Mouse (Mus musculus) cortical plate, adult 2 months (tissue): ENCODE results near the gene Mapk8ip1. TPM values are rescaled to one million over a fixed set of nuclear protein-coding genes. Genes with fewer than 3 reads are reported as not detected.
"Not testable (repeated sequence)": the region's sequence is repeated elsewhere in the genome, so short reads cannot be mapped to it uniquely, and the experiment has no call there.

Experiments
- H3K27ac ChIP-seq: fragments of 200-500 bp; 2 replicates; pipeline ENCODE4 v1.5.1; 2012; ENCODE audit warnings: low read length, control low read depth, inconsistent platforms; ENCODE audit not compliant: insufficient read depth
- H3K4me1 ChIP-seq: fragments of 200-500 bp; 2 replicates; pipeline ENCODE4 v1.6.1; 2011; ENCODE audit warnings: low read length; ENCODE audit not compliant: control insufficient read depth, insufficient read depth
- H3K4me3 ChIP-seq: fragments of 200-500 bp; 2 replicates; pipeline ENCODE4 v1.5.1; 2011; ENCODE audit warnings: mild to moderate bottlenecking, low read length, control low read depth; ENCODE audit not compliant: insufficient read depth
- CTCF ChIP-seq: fragments of 200-500 bp; IDR thresholded peaks from 2 replicates; pipeline ENCODE4 v1.5.1; 2011; ENCODE audit warnings: mild to moderate bottlenecking, control low read depth, low read length; ENCODE audit not compliant: insufficient read depth; ENCODE audit errors: extremely low read depth
- POLR2A ChIP-seq: fragments of 200-500 bp; IDR thresholded peaks from 2 replicates; pipeline ENCODE4 v1.6.1; 2011; ENCODE audit warnings: mild to moderate bottlenecking, low read length, control low read depth; ENCODE audit not compliant: insufficient read depth; ENCODE audit errors: extremely low read depth
- polyA plus RNA-seq: library from polyadenylated mRNA; depleted of rRNA; stranded (reverse); fragments of >200 nt; gene quantifications from 2 replicates; pipeline ENCODE4 v1.2.3, GENCODE M21; 2012

Gene Mapk8ip1
- polyA plus RNA-seq, 1 experiment, result 320 TPM

- H3K4me1 ChIP-seq, result peaks cover 3% of the 10 kb centered on the region; the same call in 1 of the 2 replicates
- peak overlapping the region; percentile 3; the same call in 1 of the 2 replicates for H3K27ac ChIP-seq
- TF ChIP-seq CTCF, result no peak
- no peak for TF ChIP-seq POLR2A
- no peak overlapping the region for H3K4me3 ChIP-seq
Observed at GRCm38 (mm10) chr2:92408309-92409045, 7.4 kb upstream of the Mapk8ip1 start.

DNA sequence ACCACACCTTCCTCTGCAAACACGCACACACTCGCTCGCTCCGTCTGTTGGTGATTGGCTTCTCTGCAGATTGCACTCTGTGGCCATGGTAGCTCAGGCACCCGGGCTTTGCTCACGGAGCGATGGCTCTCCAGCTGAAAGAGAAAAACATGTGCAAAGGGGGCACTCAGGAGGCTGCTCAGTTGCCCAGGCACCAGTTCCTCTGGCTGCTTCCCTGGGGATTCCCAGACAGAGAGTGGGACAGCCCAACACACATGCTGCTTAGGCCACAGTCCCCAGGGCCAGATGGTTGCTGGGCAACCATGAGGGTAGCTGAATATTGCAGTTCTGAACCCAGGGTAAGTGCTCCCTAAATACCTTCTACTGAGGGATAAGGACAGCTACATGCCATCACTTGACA is 4.6 kb upstream of the Mapk8ip1 start:
- Histone ChIP-seq H3K4me1 (peaks cover 6% of the 10 kb centered on the region; the same call in 1 of the 2 replicates), H3K4me3 (no peak overlapping the region), H3K27ac (no peak overlapping the region)
- no peak for TF ChIP-seq CTCF
- no peak for TF ChIP-seq POLR2A

DNA sequence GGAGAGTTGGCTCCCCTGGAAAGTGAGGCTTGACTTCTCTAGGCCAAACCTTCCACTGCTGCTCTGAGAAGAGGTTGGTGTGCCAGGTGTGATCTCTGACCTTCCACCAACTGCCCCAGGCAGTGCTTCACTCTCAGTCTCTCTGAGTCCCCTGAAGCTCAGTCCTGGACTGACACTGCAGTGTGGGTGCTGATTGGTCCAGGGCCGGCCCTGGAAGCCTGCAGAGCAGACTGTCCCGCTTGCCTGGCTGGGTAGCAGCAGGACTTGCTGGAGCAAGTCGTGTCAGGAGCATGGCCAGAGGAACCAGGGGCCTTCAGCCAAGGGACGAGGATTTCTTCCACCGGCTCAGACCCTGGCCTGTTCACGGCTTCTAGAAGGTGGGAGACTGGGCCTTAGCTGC is 3.7 kb upstream of the Mapk8ip1 start:
- Histone ChIP-seq H3K4me1 (peaks cover 6% of the 10 kb centered on the region; the same call in 1 of the 2 replicates), H3K27ac (no peak overlapping the region), H3K4me3 (no peak overlapping the region)
- no peak for TF ChIP-seq CTCF

- peak overlapping the region; percentile 11; the same call in 1 of the 2 replicates for H3K27ac ChIP-seq
- H3K4me1 ChIP-seq, result peaks cover 6% of the 10 kb centered on the region; the same call in 1 of the 2 replicates
- no peak for TF ChIP-seq POLR2A
- no peak for TF ChIP-seq CTCF
- no peak overlapping the region for H3K4me3 ChIP-seq
Observed at GRCm38 (mm10) chr2:92403776-92404319, 2.8 kb upstream of the Mapk8ip1 start.

DNA sequence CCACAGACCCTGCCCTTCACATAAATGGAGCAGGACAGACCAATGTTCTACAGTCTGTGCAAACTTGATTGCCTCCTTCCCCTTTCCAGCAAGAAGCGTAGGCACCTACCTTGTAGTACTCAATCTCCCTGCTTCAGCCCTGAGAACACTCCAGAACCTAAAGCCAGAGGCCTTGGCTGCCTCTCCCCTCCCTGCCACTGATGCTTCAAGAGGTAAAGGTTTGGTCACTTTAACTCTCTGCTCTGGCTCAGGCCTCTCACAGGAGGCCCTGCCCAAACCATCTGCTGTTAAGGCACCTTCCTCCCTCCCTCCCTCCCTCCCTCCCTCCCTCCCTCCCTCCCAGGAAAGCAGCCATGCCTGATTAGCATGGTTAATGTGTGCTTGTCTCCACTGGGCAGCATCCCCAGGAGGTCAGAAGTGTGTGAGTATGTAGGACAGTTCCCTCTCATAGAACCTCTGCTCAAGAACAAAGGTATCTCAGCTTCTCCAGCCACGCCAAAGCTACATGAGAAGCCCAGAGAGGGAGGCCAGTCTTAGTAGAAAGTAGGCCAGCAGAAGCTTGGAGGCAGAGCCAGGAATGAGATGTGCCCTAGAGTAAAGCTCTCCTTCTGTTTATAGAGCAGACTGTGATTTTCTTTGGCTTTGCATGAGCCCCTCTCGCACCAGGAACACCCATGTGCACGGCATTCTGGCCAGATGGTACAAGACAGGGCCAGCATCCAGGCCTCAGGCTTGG is 1.7 kb upstream of the Mapk8ip1 start:
- TF ChIP-seq POLR2A (no peak; the same call in 1 of the 2 replicates), CTCF (no peak)
- Histone ChIP-seq H3K4me1 (peaks cover 9% of the 10 kb centered on the region; the same call in 1 of the 2 replicates), H3K27ac (0 out of 2 replicates have a peak overlapping the region, but pooled peaks have one; percentile 31), H3K4me3 (no peak overlapping the region)

DNA sequence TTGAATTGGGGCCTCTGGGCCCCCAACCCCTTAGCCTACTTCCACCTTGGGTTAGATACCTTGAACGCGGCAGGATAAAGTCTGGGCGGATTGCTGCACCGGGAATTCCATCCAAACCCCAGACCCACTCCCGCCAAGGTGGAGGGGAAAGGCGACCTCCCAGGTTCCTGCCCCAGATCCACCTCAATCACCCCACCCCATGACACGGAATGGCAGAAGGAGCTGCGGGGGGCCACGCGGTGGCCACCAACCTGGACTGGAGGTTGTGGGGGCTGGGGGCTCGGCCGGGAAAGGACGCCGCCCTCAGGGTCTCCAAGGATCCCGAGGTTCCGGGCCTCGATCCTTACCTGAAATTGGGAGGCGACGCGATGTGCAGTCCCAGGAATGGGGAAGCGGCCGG is 381 bp downstream of the Mapk8ip1 start:
- TF ChIP-seq CTCF, result no peak
- no peak for TF ChIP-seq POLR2A
- Histone ChIP-seq H3K27ac (peak overlapping the region; percentile 89), H3K4me3 (peak overlapping the region; percentile 93), H3K4me1 (peaks cover 16% of the 10 kb centered on the region; the same call in 1 of the 2 replicates)

GRCm38 (mm10) chr2:92399877-92400276 is 1.2 kb downstream of the Mapk8ip1 start:
- Histone ChIP-seq H3K4me1 (peaks cover 15% of the 10 kb centered on the region; the same call in 1 of the 2 replicates), H3K4me3 (peak overlapping the region; percentile 93)
- H3K27ac ChIP-seq, result not testable (repeated sequence)

GRCm38 (mm10) chr2:92397436-92397835 is 3.6 kb downstream of the Mapk8ip1 start:
- Histone ChIP-seq H3K4me3 (no peak overlapping the region), H3K4me1 (peaks cover 15% of the 10 kb centered on the region)
- TF ChIP-seq CTCF, result no peak
- TF ChIP-seq POLR2A, result no peak

DNA sequence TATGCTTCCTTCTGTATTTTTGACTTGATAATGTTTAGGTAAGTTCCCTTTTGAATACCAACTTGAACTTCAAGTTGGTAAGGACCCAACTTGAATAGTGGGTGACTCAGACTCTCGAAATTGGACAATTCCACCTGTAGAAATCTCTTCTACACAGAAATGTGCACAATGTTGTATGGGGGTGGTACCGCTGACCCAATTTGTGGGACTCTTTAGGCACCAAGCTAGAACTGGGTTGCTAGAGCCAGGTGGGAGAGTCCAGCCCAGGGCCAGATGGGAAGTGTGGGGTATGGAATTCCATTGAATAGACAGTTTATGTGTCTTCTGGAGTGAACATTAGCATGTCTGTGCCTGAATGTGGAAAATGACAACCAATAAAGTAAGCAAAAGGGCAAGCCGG is 5.5 kb downstream of the Mapk8ip1 start:
- TF ChIP-seq CTCF, result no peak
- no peak for TF ChIP-seq POLR2A
- Histone ChIP-seq H3K4me3 (no peak overlapping the region), H3K4me1 (peaks cover 23% of the 10 kb centered on the region), H3K27ac (no peak overlapping the region)

More at GRCm38 (mm10) chr2:92397436-92397835, 3.6 kb downstream of the Mapk8ip1 start:
- H3K27ac ChIP-seq, result no peak overlapping the region
